Mouse (Mus musculus) cerebellum, adult 2 months (tissue): ENCODE measurements at regions not wholly inside any gene's neighbourhood (a gene's known extent, or its start where the extent isn't known, plus 50 kb on each side); places are given as distances from the start of the nearest gene placed in this dataset.

Source experiments
- DNase-seq, 2 experiments: peaks; one replicate each; pipeline ENCODE4 v3.0.0; 2021
- H3K27ac ChIP-seq: fragments of 200-500 bp; 2 replicates; pipeline ENCODE4 v1.5.1; 2012; ENCODE audit warnings: low read length, control low read depth, inconsistent platforms; ENCODE audit not compliant: insufficient read depth
- H3K27me3 ChIP-seq: fragments of 200-500 bp; 2 replicates; pipeline ENCODE4 v1.6.1; 2012; ENCODE audit warnings: inconsistent platforms, mild to moderate bottlenecking, low read length, moderate library complexity; ENCODE audit not compliant: control insufficient read depth, insufficient read depth
- H3K4me1 ChIP-seq: fragments of 200-500 bp; 2 replicates; pipeline ENCODE4 v1.6.1; 2011; ENCODE audit warnings: low read length; ENCODE audit not compliant: control insufficient read depth, insufficient read depth
- H3K4me3 ChIP-seq: fragments of 200-500 bp; replicated peaks from 2 replicates; pipeline ENCODE3; 2011; ENCODE audit warnings: mild to moderate bottlenecking, low read depth, low read length, control low read depth; ENCODE audit not compliant: insufficient read depth
- CTCF ChIP-seq: fragments of 200-500 bp; IDR thresholded peaks from 2 replicates; pipeline ENCODE4 v1.5.1; 2011; ENCODE audit warnings: low read depth, mild to moderate bottlenecking, control low read depth, low read length, moderate library complexity, borderline replicate concordance; ENCODE audit not compliant: insufficient read depth
- POLR2A ChIP-seq: fragments of 200-500 bp; IDR thresholded peaks from 2 replicates; pipeline ENCODE4 v1.6.1; 2011; ENCODE audit warnings: low read length, control low read depth, borderline replicate concordance; ENCODE audit not compliant: insufficient read depth
- WGBS: fragments of 180-500 bp; shearing (Covaris S2); methylation state at CpG from one replicate; pipeline ENCODE4 v1.1.7; 2018; 5-methylcytosine and 5-hydroxymethylcytosine counted together

DNA sequence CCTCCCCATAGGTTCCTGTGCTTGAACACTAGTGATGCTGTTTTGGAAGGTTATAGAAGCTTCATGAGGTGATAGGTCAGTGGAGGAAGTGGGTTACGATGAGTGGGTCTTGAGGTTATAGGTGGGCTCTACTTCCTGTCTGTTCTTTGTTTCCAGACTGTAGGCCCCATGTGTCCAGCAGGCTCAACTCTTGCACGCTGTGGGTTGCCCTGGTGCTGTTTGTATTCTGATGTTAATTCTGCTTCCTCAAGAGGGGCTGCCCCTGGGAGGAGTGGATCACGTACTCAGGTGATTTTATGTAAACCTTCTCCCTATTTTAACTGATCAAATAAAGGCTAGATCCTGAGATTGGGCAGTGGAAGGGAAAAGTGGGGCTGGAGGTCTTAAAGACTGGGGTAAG lies 60.4 kb upstream of the Rap1gds1 start:
- WGBS, result 79% methylated on average over 3 of the region's 3 CpGs
- no peak for DNase-seq
- Histone ChIP-seq H3K4me3 (no peak overlapping the region), H3K27ac (no peak overlapping the region), H3K4me1 (no peaks in the 10 kb centered on the region), H3K27me3 (no peaks in the 10 kb centered on the region)
- TF ChIP-seq POLR2A, result no peak
- TF ChIP-seq CTCF, result no peak

DNA sequence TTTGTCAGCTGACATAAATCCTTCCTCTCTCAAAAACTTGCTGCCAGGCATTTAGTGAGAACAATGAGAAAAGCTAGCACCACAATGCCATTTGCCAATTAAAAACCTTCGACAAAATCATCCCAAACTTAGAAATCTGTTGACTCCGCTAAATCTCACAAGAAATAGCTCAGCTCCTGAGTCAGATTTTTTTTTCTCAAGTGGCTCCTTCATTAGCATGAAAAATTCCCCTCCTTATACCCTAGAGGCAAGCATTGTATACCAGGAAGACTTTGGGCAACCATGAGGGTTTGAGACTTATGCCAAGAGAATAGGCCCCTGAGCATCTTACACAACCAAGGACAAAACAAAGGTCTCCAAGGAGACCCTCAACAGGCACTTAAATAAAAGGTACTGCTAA lies 61.0 kb upstream of the Rap1gds1 start:
- Histone ChIP-seq H3K4me3 (no peak overlapping the region), H3K27me3 (no peaks in the 10 kb centered on the region), H3K4me1 (no peaks in the 10 kb centered on the region), H3K27ac (no peak overlapping the region)
- WGBS, result 95% methylated on average over 2 of the region's 2 CpGs
- TF ChIP-seq POLR2A (no peak), CTCF (no peak)
- no peak for DNase-seq

DNA sequence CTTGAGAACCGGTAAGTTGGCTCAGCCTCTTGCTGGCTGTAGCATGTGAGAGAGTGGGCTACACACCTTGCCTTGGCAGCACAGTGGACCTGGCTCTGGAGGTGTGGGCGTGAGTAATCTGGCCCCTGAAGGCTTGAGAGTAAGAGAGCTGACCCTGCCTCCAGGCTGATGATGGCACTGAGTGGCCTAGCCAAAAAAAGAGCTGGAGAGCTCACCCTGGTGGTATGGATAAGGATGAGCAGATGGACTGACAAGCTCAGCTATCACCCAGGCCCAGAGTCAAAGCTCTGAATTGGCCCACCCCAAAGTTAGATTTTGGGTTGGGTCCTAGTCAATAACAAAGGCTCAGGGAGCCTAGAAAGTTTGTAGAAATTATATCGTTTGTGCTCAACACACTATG lies 52.8 kb upstream of the Stpg2 start:
- H3K27me3 ChIP-seq, result no peaks in the 10 kb centered on the region
- no peak overlapping the region for H3K27ac ChIP-seq
- H3K4me3 ChIP-seq, result no peak overlapping the region
- 45% methylated on average over 3 of the region's 3 CpGs for WGBS
- no peaks in the 10 kb centered on the region for H3K4me1 ChIP-seq
- TF ChIP-seq POLR2A (no peak), CTCF (0 out of 2 replicates have a peak, but pooled peaks have one; percentile 14)
- peak; percentile 9 to 10 for DNase-seq

DNA sequence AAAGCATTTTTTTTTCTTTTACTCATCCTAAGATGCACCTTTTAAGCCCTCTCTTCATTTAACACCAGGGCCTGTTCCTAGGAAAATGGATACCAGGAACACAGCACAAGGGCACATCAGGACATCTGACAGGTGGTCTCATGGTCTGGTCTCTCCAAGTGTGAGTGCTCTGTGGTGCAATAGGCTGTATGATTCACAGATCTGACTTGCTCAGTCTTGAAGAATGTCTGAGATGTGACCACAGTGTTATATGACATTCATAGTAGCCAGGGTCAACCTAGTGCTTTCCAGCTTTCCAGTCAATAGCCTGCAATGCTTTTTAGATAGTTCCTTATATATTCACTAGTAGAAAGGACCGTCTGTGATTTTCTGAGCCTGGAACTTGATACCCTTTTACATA lies 51.2 kb upstream of the Stpg2 start:
- no peak for DNase-seq
- WGBS, result 84% methylated on average over 1 of the region's 1 CpGs
- no peak for TF ChIP-seq CTCF
- TF ChIP-seq POLR2A, result no peak
- no peaks in the 10 kb centered on the region for H3K4me1 ChIP-seq
- no peak overlapping the region for H3K27ac ChIP-seq
- no peaks in the 10 kb centered on the region for H3K27me3 ChIP-seq
- no peak overlapping the region for H3K4me3 ChIP-seq
